Mouse (Mus musculus): ENCODE data around the gene Rcvrn.
A peak's percentile ranks its signal among the peaks of the same experiment; 100 is the strongest.

The Rcvrn gene

DNA sequence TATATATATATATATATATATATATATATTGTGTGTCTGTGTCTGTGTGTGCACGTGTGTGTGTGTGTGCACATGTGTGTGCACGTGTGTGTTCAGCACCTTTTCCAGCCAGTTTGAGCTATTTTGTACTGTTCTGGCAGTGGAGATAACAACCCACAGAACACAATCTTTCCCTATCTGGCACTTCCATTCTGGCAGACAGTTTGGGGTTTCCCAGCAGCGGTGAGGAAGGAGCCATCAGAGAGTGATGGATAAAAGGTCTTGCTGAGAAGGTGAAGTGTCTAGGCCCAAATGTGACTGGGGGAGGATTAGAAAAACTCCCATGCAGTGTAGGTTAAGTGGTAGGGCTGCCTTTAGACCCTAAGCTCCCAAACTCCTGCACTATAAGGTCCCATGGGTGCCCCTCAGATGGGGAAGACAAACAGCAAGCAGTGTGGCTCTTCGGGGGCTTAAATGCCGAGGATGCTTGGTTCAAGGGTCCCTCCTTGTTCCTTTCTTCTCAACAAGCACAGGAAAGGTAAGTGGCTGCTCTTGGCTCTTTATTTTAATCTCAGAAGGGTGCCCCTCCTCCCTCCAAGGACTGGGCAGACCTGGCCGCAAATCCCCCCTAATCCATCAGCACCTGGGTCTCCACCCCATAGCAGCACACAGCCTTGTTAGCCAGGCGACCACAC lies at the start of gene Rcvrn:
Gene Rcvrn (plus strand): TSS at position 624 of the 674 bp plus-strand sequence.
- no peak for DNase-seq

DNA sequence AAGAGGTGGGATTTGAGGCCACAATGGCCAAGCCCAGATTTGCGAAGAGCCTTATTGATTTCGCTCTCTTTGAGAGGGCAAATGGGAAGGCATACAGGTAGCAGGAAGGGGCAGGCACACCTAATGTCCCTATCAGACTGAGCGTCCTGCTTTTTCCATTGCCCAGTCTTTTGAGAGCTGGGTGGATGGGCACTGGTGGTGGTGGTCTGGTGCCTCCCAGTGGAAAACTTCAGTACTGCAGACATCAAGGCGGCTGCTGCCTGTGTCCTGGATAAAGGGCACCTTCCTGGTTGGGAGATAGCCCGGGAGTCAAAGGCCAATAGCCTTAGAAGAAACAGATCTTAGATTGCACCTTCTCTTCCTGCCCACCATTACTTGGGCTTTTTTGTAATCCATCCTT lies 47.4 kb upstream of the Rcvrn start:
- DNase-seq: peak; percentile 80

DNA sequence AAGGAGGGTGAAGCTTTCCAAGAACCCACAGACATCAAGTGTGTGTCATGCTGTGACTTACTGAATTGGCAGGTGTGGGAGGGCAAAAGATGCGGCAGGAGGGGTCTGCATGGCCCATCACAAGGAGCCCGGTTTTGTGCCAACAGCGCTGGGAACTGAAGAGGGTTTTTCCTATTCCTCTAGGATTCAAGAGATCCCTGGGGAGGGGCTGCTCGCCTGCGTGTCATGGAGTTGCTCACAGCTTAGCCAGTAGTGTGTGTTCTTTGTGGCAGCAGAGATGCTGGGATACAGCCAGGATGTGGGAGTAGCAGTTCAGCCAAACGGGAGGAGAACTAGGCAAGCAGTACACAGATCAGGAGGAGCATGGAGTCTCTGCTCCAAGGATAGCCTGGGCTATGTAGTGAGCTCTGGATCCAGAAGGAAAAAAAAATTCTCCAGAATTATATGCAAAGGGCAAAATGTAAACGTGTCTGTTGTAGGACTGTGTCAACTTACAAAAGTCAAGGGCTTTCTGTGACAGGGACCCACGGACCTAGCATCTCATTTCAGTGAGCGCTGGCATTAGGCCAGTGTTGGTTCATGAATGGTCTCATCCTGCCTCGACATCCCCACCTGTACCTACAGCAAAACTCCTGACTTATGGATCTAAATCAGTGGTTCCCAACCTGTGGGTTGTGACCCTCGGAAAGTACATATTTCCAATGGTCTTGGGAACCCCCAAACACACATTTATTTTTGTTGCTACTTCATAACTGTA lies 46.3 kb upstream of the Rcvrn start:
- DNase-seq: no peak

DNA sequence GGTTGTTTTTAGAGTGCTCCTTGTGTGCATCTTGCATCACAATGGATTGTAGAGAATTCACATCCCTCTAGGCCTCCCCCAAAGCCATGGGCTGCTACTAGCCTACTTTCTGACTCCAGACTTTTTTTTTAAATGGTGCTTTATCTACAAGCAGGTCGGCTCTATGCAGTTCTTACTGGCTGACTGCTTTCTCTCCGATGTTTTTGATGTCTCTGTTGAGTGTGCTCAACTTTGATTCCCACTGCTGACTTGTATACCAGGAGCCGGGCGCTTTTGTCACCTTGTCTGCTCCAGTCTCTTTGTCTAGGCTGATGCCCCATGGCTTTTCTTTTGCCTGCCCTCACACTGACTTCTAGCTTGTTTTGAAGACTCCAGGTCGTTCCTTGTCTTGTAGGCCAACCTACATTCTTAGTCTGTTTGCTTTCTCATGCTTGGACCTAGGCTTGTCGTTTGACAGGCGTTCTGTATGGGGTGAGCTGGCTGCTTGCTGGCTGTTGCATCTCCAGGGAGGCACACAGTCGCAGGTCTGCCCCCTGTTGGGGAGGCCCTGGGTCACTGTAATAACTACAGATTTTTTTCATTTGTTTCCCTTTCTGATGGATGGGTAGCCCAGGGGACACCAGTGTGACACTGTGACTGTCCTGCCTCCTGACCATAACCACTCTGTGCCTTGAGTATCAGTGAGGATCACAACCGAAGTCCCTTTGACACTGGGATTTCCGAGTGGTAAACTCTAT lies 45.0 kb upstream of the Rcvrn start:
- DNase-seq: no peak

DNA sequence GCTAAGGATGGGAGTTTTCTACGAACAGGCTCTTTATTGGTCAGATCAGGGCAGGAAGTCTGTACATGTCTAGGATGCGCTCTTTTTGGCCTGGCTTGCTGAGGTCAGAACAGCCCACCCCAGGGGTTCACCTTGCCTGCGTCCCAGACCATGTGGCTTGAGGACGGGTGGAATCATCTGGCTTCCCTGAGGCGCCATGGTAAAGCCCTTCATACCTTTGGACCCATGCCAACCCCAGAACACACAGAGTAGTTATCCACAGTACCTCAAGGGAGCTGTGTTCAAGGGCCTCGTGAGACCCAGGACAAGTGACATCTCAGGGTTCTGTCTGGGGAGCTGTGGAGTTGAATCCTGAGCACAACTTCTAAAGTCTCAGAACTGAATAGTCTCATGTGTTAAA lies 43.4 kb upstream of the Rcvrn start:
- no peak for DNase-seq

DNA sequence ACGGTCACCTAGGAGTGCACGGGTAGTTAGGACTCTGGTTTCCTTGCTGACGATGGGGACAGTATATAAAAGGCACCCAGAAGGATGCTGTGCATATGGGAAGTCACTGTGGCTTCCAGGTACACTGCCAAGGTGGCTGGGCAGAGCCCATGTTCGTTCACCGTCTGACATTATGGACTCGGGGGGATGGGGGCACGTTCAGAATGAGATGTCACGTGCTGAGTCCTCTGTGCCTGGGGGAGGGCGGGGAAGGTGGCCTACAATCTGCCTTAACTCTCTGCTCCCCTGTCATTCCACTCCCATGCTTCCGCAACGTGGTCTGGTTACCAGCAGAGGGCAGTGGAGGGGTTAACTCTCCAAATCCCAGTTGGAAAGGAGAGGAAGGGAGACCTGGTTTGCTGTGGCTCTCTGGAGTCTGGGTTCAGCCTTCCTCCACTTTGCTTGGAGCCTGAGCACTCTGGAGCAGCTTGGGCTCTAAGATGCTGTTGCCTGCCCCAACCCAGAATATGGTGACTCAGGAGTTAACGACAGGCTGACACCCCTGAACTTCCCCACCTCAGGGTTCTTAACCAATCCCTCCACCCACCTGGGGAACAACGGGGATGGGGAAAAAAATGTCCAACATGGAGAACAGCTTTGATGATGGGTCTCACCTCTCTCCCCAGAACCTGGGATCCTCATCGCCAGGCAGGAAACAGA lies 42.8 kb upstream of the Rcvrn start:
- DNase-seq: peak; percentile 14

DNA sequence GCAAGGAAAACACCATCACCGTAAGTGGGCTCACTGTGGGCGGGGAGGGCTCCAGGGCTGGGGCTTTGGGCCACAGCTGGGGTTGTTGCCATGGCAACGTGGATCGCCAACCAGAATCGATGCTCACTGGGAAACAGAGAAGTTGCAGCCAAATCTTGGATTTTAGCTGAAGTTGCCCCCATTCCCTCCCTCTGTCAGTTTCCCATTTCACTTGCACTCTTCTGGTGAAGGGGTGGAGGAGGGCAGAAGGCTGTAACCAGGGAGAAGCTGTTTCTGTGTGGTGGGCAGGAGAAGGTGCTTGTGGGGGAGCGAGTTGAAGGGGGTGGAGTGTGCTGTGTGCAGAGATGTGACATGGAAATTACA lies 42.3 kb upstream of the Rcvrn start:
- no peak for DNase-seq

DNA sequence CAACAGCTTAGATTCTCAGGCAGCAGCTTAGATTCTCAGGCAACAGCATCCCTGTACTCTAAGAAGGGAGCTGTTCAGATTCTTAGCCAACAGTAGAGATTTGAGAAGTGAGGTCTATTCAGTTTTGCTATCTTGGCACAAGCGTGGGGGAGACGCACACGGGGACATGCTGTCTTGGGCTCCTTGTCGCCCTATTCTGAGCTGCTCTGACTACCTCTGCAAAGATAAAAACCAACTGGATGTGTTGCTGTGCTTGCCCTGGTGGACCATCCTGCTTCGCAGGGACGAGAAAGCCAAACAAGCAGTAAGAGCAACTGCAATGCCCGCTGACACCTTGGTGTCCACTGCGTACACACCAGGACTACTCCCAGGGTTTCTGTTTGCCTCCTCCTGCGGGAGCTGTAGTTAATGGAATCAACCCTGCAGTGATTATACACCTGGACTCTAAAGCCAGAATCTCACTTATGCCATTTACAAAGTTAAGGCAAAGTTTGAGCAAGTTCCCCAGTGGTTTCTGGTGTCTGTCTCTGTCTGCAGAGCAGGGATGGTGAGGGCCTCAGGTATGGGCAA lies 41.5 kb upstream of the Rcvrn start:
- no peak for DNase-seq

DNA sequence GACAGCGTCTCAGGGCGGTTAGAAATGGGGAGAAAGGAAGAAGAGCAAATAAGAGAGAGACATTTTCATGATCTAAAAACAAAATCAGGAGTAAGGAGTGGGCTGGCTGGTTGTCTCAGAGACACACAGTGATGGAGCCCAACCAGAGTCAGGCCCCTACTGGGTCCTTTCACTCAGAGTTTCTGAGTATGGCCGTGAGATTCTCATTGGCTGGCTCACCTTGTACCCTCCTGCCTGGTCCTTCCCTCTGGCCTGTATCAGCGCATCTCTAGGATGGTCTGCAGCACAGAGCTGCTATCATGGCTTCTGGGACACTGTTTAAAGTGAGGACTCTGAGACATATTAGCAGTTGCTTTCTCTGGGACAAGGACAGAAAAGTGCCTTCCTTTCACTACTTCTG lies 40.6 kb upstream of the Rcvrn start:
- DNase-seq: no peak

DNA sequence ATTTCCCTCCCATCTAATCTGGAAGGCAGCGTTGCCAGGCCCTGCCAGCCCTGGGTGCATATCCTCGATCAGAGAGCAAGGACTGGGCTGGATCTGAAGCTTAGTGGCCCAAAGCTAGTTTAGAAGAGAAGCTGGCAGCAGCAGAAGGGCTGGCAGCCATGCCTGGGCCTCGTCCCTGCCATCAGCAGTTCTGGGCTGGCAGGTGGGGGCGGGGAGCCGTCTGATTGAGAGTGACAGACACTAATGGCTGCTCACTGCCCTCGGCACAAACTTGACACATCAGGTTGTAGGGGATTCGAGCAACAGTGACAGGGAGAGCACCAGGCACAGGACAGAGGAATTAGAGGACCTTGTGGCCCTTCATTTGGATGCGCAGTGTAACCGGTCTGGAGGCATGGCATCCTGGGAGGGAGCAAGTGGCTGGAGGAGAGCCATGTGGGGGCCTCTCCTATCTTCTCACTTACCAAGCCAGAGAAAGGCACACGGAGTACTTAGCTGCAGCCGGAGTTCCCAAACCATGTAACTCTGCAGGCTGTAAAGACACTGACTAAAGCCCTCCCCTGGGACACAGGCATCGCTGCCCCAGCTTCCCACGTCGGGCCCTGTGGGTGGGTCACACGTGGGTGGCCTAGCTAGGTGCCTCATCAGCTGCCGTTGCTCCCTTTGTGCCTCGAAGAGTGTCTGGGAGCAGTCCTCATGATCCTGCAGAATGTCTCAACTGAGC lies 39.7 kb upstream of the Rcvrn start:
- no peak for DNase-seq

DNA sequence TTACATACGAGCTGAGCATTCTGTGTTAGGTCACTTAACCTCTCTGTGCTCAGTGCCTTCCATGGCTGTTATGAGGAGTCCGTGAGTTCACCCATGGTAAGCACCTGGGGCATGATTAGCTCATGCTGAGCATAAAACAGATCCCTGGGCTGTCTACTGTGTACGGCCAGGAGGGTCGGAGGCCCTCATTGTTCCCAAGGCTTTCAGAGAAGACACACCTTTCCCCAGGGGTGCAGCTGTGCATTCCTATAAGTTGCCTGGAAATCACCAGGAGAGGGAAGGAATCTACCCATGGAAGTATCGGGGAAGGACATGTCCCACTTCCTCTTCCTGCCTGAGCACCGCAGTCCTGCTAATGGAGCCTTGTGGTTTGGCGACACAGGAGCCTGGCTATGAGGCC lies 38.8 kb upstream of the Rcvrn start:
- no peak for DNase-seq

DNA sequence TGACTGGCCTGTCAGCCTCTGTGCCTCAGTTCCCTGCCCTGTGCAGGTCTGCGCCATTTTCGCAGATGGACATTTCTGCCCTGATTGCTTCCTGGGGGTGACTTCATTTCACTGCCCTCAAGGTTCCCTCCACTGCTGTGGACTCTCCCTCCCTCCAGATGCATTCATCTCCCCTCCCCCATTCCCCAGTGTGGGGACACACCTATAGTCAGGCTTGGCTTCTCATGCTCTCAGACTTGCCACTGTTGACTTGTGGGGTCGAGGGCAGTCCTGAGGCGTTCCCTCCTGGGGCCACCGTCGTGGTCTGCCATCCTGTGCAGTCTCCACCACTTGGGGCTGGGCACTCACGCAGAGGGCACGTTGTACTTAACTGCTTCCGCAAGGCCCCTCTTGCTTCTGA lies 38.3 kb upstream of the Rcvrn start:
- DNase-seq: no peak

DNA sequence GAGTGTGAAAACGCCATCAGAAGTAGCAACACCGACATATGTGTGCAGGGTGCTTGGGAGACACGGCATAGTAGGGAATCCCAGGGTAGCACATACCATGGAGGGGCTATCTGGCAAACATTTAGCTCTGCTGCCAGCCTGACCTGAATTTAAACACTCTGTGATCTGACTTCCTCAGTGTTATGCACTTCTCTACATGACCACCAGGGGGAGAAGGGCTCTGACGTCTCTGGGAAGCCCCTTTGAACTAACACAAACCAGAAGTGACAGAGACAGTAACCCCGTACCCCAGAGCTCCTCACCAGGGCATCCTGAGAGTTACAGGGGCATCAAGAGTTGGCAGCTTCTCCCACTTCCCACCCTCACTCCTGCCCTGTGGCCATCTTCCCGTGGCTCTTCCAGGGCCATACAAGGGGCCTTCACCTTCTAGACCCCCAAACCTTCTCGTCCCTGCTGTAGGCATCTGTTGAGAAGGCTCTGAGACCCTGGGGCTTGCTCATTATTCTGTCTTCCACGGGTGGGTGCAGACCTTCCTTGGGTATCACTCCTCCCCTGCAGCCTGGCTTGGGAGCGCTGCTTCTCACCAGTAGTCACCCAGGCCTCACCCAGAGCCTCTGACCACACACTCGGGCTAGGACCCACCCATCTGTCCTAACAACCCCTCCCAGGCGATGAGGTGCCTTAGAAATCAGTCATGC lies 37.3 kb upstream of the Rcvrn start:
- peak; percentile 16 for DNase-seq

DNA sequence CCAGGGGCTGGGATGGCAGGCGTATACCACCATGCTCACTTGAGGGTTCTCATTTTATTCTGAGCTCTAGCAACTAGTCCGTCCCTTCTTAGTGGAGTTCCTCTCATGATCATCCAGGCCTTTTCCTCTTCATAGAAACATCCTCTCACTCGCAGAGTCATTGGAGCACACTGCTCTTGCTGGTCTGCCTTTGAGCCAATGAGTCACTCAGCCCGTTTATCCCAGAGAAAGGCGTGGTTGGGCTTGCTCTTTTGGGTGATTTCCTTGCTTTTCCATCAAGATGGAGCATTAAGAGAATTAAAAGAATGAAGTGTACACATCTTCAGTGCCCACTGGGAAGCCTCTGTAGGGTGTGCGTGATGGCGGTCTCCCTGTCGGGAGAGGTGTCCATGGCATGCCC lies 33.7 kb upstream of the Rcvrn start:
- no peak for DNase-seq

DNA sequence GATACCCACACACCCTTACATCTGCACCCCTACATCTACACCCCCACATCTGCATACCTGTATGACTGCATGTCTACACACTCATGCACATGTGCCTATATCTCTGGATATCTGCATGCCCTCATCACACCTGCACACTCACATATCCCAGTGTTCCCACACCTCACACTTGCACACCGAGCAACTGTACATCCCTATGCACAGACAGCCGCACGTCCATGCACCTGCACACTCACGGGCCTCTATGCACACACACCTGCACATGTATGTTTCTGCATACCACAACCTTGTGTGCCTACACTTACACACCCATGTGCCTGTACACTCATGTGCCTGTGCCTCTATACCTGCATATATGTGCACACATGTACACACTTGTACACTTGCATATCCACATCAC lies 31.7 kb upstream of the Rcvrn start:
- DNase-seq: no peak

DNA sequence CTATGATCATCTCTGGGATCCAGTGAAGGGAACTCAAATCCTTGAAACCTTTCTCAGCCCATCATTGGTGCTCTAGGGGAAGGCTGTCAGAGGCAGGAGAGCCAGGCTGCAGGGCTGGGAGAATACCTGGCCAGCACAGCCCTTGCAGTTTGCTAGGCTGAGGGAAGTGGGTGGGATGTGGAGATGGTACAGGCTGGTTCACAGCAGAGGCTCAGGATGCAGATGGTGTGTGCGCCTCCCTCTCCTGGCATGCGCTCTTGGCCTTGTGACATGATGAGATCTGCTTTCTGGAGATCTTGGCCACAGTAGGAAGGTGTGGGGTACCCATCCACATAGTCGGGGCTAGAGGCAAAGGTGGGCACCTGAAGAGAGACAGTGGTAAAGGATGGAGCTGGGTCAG lies 30.9 kb upstream of the Rcvrn start:
- DNase-seq: no peak

DNA sequence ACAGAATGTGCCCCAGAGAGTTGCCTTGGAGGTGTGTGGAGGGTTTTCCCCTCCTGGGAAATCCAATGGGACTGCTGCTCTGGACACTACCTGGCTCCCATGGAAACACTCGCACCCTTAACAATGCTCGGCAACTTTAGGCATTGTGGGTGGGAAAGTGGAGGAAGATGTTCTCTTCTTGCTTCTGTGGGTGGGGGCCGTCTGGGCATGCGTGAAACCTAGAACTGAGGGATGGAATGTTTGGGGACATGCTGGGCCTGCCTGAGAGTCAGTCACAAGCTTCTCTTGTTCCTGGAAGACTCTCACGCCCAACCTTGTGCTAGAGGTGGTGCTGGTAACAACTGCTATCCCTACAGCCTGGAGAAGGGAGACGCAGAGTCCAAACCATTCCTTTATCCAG lies 30.2 kb upstream of the Rcvrn start:
- no peak for DNase-seq

DNA sequence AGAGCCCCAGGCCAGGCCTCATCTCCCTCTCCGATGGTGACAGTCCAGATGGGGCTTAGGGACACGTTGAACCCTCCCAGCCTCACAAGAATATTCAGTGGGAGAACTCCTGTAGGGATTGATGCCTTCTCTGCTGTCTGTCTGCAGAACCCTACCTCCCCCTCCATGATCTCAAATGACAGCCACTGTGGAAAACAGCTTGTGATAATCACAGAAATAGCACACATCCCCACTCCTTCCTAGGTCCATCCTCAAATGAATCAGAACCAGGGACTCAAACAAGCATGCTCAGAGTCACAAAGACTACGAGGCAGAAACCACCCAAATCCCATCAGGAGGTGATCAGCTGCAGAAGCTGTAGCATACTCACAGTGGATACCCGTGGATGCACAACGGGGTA lies 29.0 kb upstream of the Rcvrn start:
- no peak for DNase-seq

DNA sequence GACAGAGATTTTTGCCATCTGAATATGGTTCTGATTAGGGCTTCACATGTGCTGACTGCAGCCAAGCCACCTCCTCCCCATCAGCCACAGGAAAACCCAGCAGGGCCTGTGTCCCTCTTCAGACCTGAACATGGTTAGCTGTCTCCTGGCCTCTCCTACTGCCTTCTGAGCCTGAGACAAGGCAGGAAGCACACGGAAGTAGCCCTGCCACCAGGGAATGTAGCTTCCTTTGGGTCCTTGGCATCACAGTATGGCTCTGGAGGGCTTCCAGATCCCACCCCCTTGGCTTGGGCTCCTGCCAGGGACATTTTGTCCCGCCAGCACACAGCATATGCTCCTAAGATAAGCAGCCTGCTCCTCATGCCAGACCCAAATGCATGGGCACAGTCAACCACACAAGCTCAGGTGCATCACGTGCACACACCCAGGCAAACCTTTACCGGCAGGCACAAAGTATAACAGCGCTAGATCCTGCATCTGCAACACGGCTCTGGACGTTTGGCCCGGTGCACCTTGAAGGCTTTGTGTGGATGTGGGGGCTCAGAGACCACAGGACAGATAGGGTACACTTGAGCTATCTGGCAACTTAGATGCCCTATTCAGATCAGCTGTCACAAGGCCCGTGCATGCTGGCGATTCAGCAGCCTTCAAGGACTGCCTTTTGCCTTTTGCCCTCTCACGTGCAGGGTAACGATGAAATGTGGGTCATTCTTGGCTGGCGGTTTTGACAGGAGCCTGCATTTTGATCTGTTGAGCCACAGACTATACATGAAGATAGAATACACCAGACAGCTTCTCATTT lies 27.4 kb upstream of the Rcvrn start:
- peak; percentile 69 for DNase-seq

DNA sequence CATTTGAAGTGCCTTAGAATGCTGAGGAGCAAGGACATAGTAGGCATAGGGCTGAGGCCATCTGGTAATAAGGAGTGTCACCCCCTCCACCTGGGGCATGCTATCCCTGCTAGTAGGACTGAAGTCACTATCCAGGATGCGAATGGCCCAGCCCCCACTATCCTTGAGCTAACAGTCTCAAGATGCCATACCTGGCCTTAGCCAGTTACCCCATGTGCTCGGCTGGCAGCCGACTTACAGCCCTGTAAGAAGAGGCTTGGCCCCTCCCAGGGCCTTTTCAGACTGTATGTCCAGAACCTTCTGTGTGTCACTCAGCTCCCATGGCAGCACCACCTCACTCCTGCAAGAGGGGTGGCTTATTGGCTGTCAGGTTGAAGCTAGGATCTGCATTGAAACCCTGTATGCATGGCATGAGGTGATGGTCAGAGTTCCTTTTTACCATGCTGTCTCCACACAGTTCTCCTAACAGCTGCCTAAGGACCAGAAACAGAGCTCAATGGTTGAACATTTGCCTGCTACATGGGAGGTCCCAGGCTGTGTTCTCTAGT lies 26.6 kb upstream of the Rcvrn start:
- DNase-seq: no peak

DNA sequence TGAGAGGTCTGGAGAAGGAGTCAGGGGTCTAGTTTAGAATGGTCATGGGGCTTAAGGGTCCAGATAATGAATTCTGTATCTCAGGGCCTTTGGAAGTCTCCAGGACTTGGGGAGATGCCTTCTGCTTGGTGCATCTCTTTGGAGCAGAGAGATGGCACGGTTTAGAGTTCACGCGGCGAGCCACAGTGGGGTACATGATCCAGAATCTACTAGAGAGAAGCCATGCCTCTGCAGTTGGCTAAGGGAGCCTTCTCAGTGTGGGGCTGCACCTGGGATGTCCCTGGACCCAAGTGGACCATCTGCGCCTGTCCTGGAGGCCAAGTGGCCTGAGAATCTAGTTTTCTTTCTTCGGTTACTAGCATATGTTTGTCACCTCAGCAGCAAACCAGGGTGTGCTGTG lies 25.1 kb upstream of the Rcvrn start:
- no peak for DNase-seq

Data from kidney, adult 18-20 months (tissue).